Mouse (Mus musculus): Measurements from ENCODE around the gene Slfn3. TPM values are rescaled to one million over a fixed set of nuclear protein-coding genes. Genes with fewer than 3 reads are reported as not detected.

Slfn3 gene
- total RNA-seq, 1 experiment from 2014 or later = 4.2 TPM

Other genes with a start within 250 kb of the Slfn3 start
- 24.7 and 32.5 TPM in 2 replicates for gene Slfn5, start 240.0 kb upstream of the Slfn3 start, total RNA-seq (2021)
- gene Slfn9, start 199.5 kb upstream of the Slfn3 start, total RNA-seq (2021) = 16.6 and 19.7 TPM in 2 replicates
- gene Slfn8, start 170.5 kb upstream of the Slfn3 start, total RNA-seq (2021) = 2.4 and 2.8 TPM in 2 replicates
- 2.4 and 4.6 TPM in 2 replicates for gene Slfn2, start 126.2 kb upstream of the Slfn3 start, total RNA-seq (2021)
- gene Slfn1, start 74.5 kb upstream of the Slfn3 start, total RNA-seq (2021) = not detected in 2 replicates
- gene Slfn4, start 16.1 kb upstream of the Slfn3 start, total RNA-seq (2021) = 0.24 TPM in 1 of 2 replicates, not detected in the other
- gene Slfn14, start 95.4 kb downstream of the Slfn3 start, total RNA-seq (2021) = not detected in 2 replicates
- 90.8 and 107 TPM in 2 replicates for gene Ap2b1, start 107.7 kb downstream of the Slfn3 start, total RNA-seq (2021)
- 18.1 and 18.3 TPM in 2 replicates for gene Pex12, start 111.3 kb downstream of the Slfn3 start, total RNA-seq (2021)
- gene Rasl10b, start 217.8 kb downstream of the Slfn3 start, total RNA-seq (2021) = 9.8 and 12.7 TPM in 2 replicates
- gene Gas2l2, start 238.1 kb downstream of the Slfn3 start, total RNA-seq (2021) = not detected in 2 replicates
- 0.43 TPM in 1 of 2 replicates, not detected in the other for gene 1700020L24Rik, start 246.3 kb downstream of the Slfn3 start, total RNA-seq (2021)